Mouse (Mus musculus) lung, embryonic 16.5 days (tissue): ENCODE measurements at regions not wholly inside any gene's neighbourhood (a gene's known extent, or its start where the extent isn't known, plus 50 kb on each side); places are given as distances from the start of the nearest gene placed in this dataset.

Experiments used
- ATAC-seq: fragments of 200-750 bp; cut with Nextera tagmentation; 2 replicates; pipeline ENCODE4 v1.8.0; 2017; ENCODE audit warnings: low read depth, mild to moderate bottlenecking, moderate library complexity
- H3K27ac ChIP-seq: fragments of 300-500 bp; sonication (generic); 2 replicates; pipeline ENCODE4 v1.5.1; 2014; ENCODE audit warnings: mild to moderate bottlenecking, control low read depth, low read length
- H3K27me3 ChIP-seq: fragments of 300-500 bp; sonication (generic); 2 replicates; pipeline ENCODE4 v1.6.1; 2014; ENCODE audit warnings: low read depth, low read length, mixed read lengths; ENCODE audit not compliant: control insufficient read depth, insufficient read depth
- H3K36me3 ChIP-seq: fragments of 300-500 bp; sonication (generic); 2 replicates; pipeline ENCODE4 v1.6.1; 2014; ENCODE audit warnings: low read length; ENCODE audit not compliant: control insufficient read depth, insufficient read depth
- H3K4me1 ChIP-seq: fragments of 300-500 bp; sonication (generic); replicated peaks from 2 replicates; pipeline ENCODE4 v1.6.1; 2014; ENCODE audit warnings: low read length, mixed read lengths; ENCODE audit not compliant: control insufficient read depth, insufficient read depth
- H3K4me2 ChIP-seq: fragments of 300-500 bp; sonication (generic); 2 replicates; pipeline ENCODE4 v1.6.1; 2014; ENCODE audit warnings: low read depth, low read length, control low read depth
- H3K4me3 ChIP-seq: fragments of 300-500 bp; sonication (generic); 2 replicates; pipeline ENCODE4 v1.5.1; 2014; ENCODE audit warnings: mild to moderate bottlenecking, low read length, control low read depth
- H3K9ac ChIP-seq: fragments of 300-500 bp; sonication (generic); 2 replicates; pipeline ENCODE4 v1.6.1; 2014; ENCODE audit warnings: low read length, control low read depth
- H3K9me3 ChIP-seq: fragments of 300-500 bp; sonication (generic); 2 replicates; pipeline ENCODE4 v1.6.1; 2016; ENCODE audit warnings: low read length; ENCODE audit not compliant: control insufficient read depth
- WGBS: fragments of 180-500 bp; shearing (Covaris S2); extraction: QIAGEN DNeasy Blood & Tissue Kit; methylation state at CpG from one replicate; pipeline ENCODE4 v1.1.7; 2014; 5-methylcytosine and 5-hydroxymethylcytosine counted together

GRCm38 (mm10) chr13:83112323-83112722 lies 391.5 kb upstream of the Mef2c start:
- Histone ChIP-seq H3K27me3 (no peaks in the 10 kb centered on the region), H3K9ac (no peak overlapping the region), H3K9me3 (no peaks in the 10 kb centered on the region), H3K4me1 (0 out of 2 replicates have a peak, but pooled peaks cover 2% of the 10 kb centered on the region), H3K4me2 (no peak overlapping the region), H3K27ac (no peak overlapping the region), H3K4me3 (no peak overlapping the region), H3K36me3 (no peaks in the 10 kb centered on the region)
- 34% methylated on average over 1 of the region's 1 CpGs for WGBS
- no peak for ATAC-seq

- Histone ChIP-seq H3K27ac (no peak overlapping the region), H3K4me3 (no peak overlapping the region), H3K4me2 (no peak overlapping the region), H3K27me3 (no peaks in the 10 kb centered on the region), H3K36me3 (no peaks in the 10 kb centered on the region), H3K9me3 (no peaks in the 10 kb centered on the region), H3K9ac (no peak overlapping the region), H3K4me1 (0 out of 2 replicates have a peak, but pooled peaks cover 2% of the 10 kb centered on the region)
- ATAC-seq: no peak
- WGBS: 78% methylated on average over 5 of the region's 5 CpGs
These were observed 391.1 kb upstream of the Mef2c start for GRCm38 (mm10) chr13:83112741-83113140.

GRCm38 (mm10) chr13:83113808-83114207 lies 390.0 kb upstream of the Mef2c start:
- Histone ChIP-seq H3K4me1 (0 out of 2 replicates have a peak, but pooled peaks cover 2% of the 10 kb centered on the region), H3K9ac (no peak overlapping the region), H3K27ac (no peak overlapping the region), H3K9me3 (no peaks in the 10 kb centered on the region), H3K4me3 (no peak overlapping the region), H3K27me3 (no peaks in the 10 kb centered on the region), H3K4me2 (no peak overlapping the region), H3K36me3 (no peaks in the 10 kb centered on the region)
- ATAC-seq: no peak

- Histone ChIP-seq H3K4me1 (0 out of 2 replicates have a peak, but pooled peaks cover 2% of the 10 kb centered on the region), H3K9ac (no peak overlapping the region), H3K4me3 (no peak overlapping the region), H3K27me3 (no peaks in the 10 kb centered on the region), H3K9me3 (no peaks in the 10 kb centered on the region), H3K36me3 (no peaks in the 10 kb centered on the region), H3K4me2 (no peak overlapping the region), H3K27ac (no peak overlapping the region)
- 77% methylated on average over 2 of the region's 2 CpGs for WGBS
- ATAC-seq: no peak
These were observed 389.4 kb upstream of the Mef2c start for GRCm38 (mm10) chr13:83114401-83114800.

- WGBS: 75% methylated on average over 2 of the region's 2 CpGs
- no peaks in the 10 kb centered on the region for H3K36me3 ChIP-seq
- H3K27me3 ChIP-seq: no peaks in the 10 kb centered on the region
- H3K4me3 ChIP-seq: no peak overlapping the region
- H3K9me3 ChIP-seq: no peaks in the 10 kb centered on the region
- H3K4me2 ChIP-seq: no peak overlapping the region
- no peak overlapping the region for H3K9ac ChIP-seq
- 0 out of 2 replicates have a peak, but pooled peaks cover 2% of the 10 kb centered on the region for H3K4me1 ChIP-seq
- ATAC-seq: no peak
- no peak overlapping the region for H3K27ac ChIP-seq
These were observed 388.1 kb upstream of the Mef2c start for GRCm38 (mm10) chr13:83115691-83116090.

GRCm38 (mm10) chr13:83120343-83120742 lies 383.5 kb upstream of the Mef2c start:
- H3K9ac ChIP-seq: no peak overlapping the region
- no peaks in the 10 kb centered on the region for H3K4me1 ChIP-seq
- H3K4me2 ChIP-seq: no peak overlapping the region
- no peak overlapping the region for H3K4me3 ChIP-seq
- no peak overlapping the region for H3K27ac ChIP-seq
- no peaks in the 10 kb centered on the region for H3K36me3 ChIP-seq
- H3K27me3 ChIP-seq: no peaks in the 10 kb centered on the region
- no peak for ATAC-seq
- H3K9me3 ChIP-seq: no peaks in the 10 kb centered on the region
- 84% methylated on average over 4 of the region's 4 CpGs for WGBS

- no peak for ATAC-seq
- Histone ChIP-seq H3K36me3 (no peaks in the 10 kb centered on the region), H3K4me1 (no peaks in the 10 kb centered on the region)
These were observed 380.2 kb upstream of the Mef2c start for GRCm38 (mm10) chr13:83123596-83123995.

GRCm38 (mm10) chr13:83124651-83125050 lies 379.2 kb upstream of the Mef2c start:
- Histone ChIP-seq H3K27ac (no peak overlapping the region), H3K4me2 (no peak overlapping the region), H3K9ac (no peak overlapping the region), H3K4me1 (no peaks in the 10 kb centered on the region), H3K9me3 (no peaks in the 10 kb centered on the region), H3K36me3 (no peaks in the 10 kb centered on the region), H3K4me3 (no peak overlapping the region), H3K27me3 (no peaks in the 10 kb centered on the region)
- WGBS: 69% methylated on average over 2 of the region's 2 CpGs
- ATAC-seq: no peak

More at GRCm38 (mm10) chr13:83123596-83123995, 380.2 kb upstream of the Mef2c start:
- Histone ChIP-seq H3K4me3 (no peak overlapping the region), H3K27me3 (no peaks in the 10 kb centered on the region), H3K9ac (no peak overlapping the region), H3K27ac (no peak overlapping the region), H3K9me3 (no peaks in the 10 kb centered on the region), H3K4me2 (no peak overlapping the region)

GRCm38 (mm10) chr13:83126438-83126837 lies 377.4 kb upstream of the Mef2c start:
- Histone ChIP-seq H3K9ac (no peak overlapping the region), H3K27me3 (no peaks in the 10 kb centered on the region), H3K27ac (no peak overlapping the region), H3K4me1 (no peaks in the 10 kb centered on the region), H3K9me3 (no peaks in the 10 kb centered on the region), H3K36me3 (no peaks in the 10 kb centered on the region), H3K4me3 (no peak overlapping the region), H3K4me2 (no peak overlapping the region)
- no peak for ATAC-seq
- WGBS: 88% methylated on average over 2 of the region's 2 CpGs
